Mouse (Mus musculus): Measurements from ENCODE around the gene Bcl2.

The Bcl2 gene

GRCm38 (mm10) chr1:106507556-106507955, 206.5 kb downstream of the Bcl2 start:
- DNase-seq (ENCODE audit: low read depth), result no peak

GRCm38 (mm10) chr1:106503910-106504309, 210.2 kb downstream of the Bcl2 start:
- no peak for DNase-seq (ENCODE audit: low read depth)

- DNase-seq (ENCODE audit: low read depth), result no peak
Measured at GRCm38 (mm10) chr1:106503407-106503806, 210.7 kb downstream of the Bcl2 start.

- DNase-seq (ENCODE audit: low read depth), result no peak
Measured at GRCm38 (mm10) chr1:106497999-106498398, 216.1 kb downstream of the Bcl2 start.
